Mouse (Mus musculus) kidney, adult 2 months (tissue): ENCODE data around the gene Mtmr3. TPM values are rescaled to one million over a fixed set of nuclear protein-coding genes. Genes with fewer than 3 reads are reported as not detected.
"Not testable (repeated sequence)": the region's sequence is repeated elsewhere in the genome, so short reads cannot be mapped to it uniquely, and the experiment has no call there.

Experiments
- DNase-seq: peaks from one replicate; pipeline ENCODE4 v3.0.0; 2021
- H3K27ac ChIP-seq: fragments of 200-500 bp; 2 replicates; pipeline ENCODE4 v1.5.1; 2012; ENCODE audit warnings: low read depth, low read length, control low read depth, inconsistent platforms; ENCODE audit not compliant: insufficient read depth
- H3K27me3 ChIP-seq: fragments of 200-500 bp; replicated peaks from 2 replicates; pipeline ENCODE4 v1.6.1; 2012; ENCODE audit warnings: mild to moderate bottlenecking, moderate library complexity, low read length, inconsistent platforms; ENCODE audit not compliant: control insufficient read depth, insufficient read depth
- H3K36me3 ChIP-seq: fragments of 200-500 bp; 2 replicates; pipeline ENCODE4 v1.6.1; 2012; ENCODE audit warnings: mild to moderate bottlenecking, moderate library complexity, low read length, inconsistent platforms; ENCODE audit not compliant: control insufficient read depth, insufficient read depth
- H3K4me1 ChIP-seq: fragments of 200-500 bp; 2 replicates; pipeline ENCODE4 v1.6.1; 2011; ENCODE audit warnings: low read length; ENCODE audit not compliant: control insufficient read depth, insufficient read depth
- H3K4me3 ChIP-seq: fragments of 200-500 bp; 2 replicates; pipeline ENCODE4 v1.5.1; 2011; ENCODE audit warnings: mild to moderate bottlenecking, low read depth, low read length, control low read depth; ENCODE audit not compliant: insufficient read depth
- CTCF ChIP-seq: fragments of 200-500 bp; conservative IDR thresholded peaks from 2 replicates; pipeline ENCODE4 v1.5.1; 2011; ENCODE audit warnings: low read depth, mild to moderate bottlenecking, control low read depth, low read length, moderate library complexity, mixed read lengths; ENCODE audit not compliant: insufficient read depth, insufficient read length
- POLR2A ChIP-seq: fragments of 200-500 bp; IDR thresholded peaks from one replicate; pipeline ENCODE4 v1.6.1; 2011; ENCODE audit warnings: low read depth, low read length, control low read depth
- WGBS: fragments of 180-500 bp; shearing (Covaris S2); methylation state at CpG from one replicate; pipeline ENCODE4 v1.1.7; 2018; 5-methylcytosine and 5-hydroxymethylcytosine counted together
- polyA plus RNA-seq: library from polyadenylated mRNA; depleted of rRNA; stranded (reverse); fragments of >200 nt; gene quantifications from 2 replicates; pipeline ENCODE4 v1.2.3, GENCODE M21; 2012

Gene Mtmr3
- polyA plus RNA-seq, 1 experiment = 30.4 TPM

DNA sequence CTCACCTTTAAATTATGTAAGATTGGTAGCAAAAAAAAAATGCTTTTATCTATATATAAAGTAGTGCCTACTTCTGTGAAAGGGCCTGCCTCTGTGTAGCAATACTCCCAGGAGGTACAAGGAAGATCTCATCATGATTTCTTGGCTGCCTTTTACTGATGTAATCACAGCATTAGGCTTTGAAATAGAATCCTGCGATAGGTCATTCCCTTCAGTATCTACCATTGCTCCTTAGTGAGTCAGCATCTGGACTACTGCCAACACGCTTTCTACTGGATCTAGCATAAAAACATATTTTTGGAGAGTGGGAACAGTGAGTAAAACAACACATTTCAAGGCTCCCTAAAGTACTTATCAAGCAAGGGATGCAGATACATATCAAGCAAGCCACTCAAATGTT is 16.0 kb downstream of the Mtmr3 start:
- TF ChIP-seq CTCF = no peak
- no peak for TF ChIP-seq POLR2A
- no peak overlapping the region for H3K27ac ChIP-seq
- no peak overlapping the region for H3K4me3 ChIP-seq
- H3K27me3 ChIP-seq = no peaks in the 10 kb centered on the region
- 28% methylated on average over 2 of the region's 2 CpGs for WGBS
- DNase-seq = peak; percentile 70
- H3K4me1 ChIP-seq = peaks cover 4% of the 10 kb centered on the region; the same call in 1 of the 2 replicates
- no peaks in the 10 kb centered on the region for H3K36me3 ChIP-seq

- Histone ChIP-seq H3K36me3 (no peaks in the 10 kb centered on the region), H3K27me3 (no peaks in the 10 kb centered on the region), H3K4me3 (no peak overlapping the region), H3K4me1 (peaks cover 4% of the 10 kb centered on the region; the same call in 1 of the 2 replicates), H3K27ac (no peak overlapping the region)
- DNase-seq = no peak
- no peak for TF ChIP-seq CTCF
- TF ChIP-seq POLR2A = no peak
- WGBS = 84% methylated on average over 2 of the region's 2 CpGs
These were observed 17.6 kb downstream of the Mtmr3 start for GRCm38 (mm10) chr11:4577079-4577478.

GRCm38 (mm10) chr11:4576090-4576732 is 18.5 kb downstream of the Mtmr3 start:
- not testable (repeated sequence) for H3K4me3 ChIP-seq, H3K27ac ChIP-seq, H3K36me3 ChIP-seq, DNase-seq, H3K4me1 ChIP-seq, H3K27me3 ChIP-seq
- WGBS = 82% methylated on average over 2 of the region's 2 CpGs

DNA sequence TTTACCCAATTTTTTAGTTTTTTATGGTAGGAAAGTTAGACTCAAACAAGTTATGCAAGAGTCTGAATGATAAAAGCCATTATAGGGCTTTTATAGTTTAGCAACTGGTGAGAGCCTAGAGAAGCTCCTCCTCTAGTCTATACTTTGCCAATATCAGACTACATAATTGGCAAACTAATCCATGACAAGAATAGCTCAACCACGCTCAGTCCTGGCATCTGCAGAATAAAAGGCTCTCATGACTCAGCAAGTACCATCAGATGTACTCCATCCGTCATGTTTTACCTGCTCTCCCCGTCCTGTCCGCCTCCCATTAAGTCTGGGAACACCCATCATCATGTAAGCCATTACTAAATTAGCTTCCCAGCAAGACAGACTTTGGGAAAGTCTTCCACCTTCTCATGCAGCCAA is 23.2 kb downstream of the Mtmr3 start:
- 61% methylated on average over 4 of the region's 4 CpGs for WGBS
- no peak for DNase-seq
- no peaks in the 10 kb centered on the region for H3K27me3 ChIP-seq
- no peaks in the 10 kb centered on the region for H3K36me3 ChIP-seq
- peaks cover 4% of the 10 kb centered on the region; the same call in 1 of the 2 replicates for H3K4me1 ChIP-seq
- H3K4me3 ChIP-seq = no peak overlapping the region
- H3K27ac ChIP-seq = no peak overlapping the region
- TF ChIP-seq CTCF (no peak), POLR2A (no peak)

GRCm38 (mm10) chr11:4566333-4566732 is 28.3 kb downstream of the Mtmr3 start:
- H3K27me3 ChIP-seq = no peaks in the 10 kb centered on the region
- no peak overlapping the region for H3K4me3 ChIP-seq
- no peaks in the 10 kb centered on the region for H3K36me3 ChIP-seq
- TF ChIP-seq CTCF (no peak), POLR2A (no peak)
- no peak for DNase-seq
- H3K27ac ChIP-seq = no peak overlapping the region
- WGBS = 94% methylated on average over 6 of the region's 6 CpGs
- no peaks in the 10 kb centered on the region for H3K4me1 ChIP-seq

DNA sequence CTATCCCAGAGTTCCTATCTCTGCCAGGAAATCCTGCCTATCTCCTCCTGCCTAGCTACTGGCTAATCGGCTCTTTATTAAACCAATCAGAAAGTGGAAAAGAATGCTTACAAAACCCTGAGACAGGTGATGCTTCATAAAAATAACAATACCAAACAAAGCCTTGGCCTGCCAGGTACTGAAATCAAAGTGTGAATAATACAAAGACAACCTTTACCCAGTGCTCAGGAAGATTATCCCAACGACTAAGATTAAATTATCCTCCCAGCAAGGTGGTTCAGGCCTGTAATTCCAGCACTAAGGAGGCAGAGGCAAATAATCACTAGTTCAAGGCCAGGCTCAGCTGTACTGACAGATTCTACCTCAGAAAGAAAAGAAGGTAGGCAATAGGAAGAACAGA is 29.1 kb downstream of the Mtmr3 start:
- Histone ChIP-seq H3K4me1 (no peaks in the 10 kb centered on the region), H3K4me3 (no peak overlapping the region), H3K27ac (no peak overlapping the region), H3K36me3 (no peaks in the 10 kb centered on the region), H3K27me3 (no peaks in the 10 kb centered on the region)
- TF ChIP-seq CTCF (no peak), POLR2A (no peak)
- 75% methylated on average over 2 of the region's 2 CpGs for WGBS
- no peak for DNase-seq

- Histone ChIP-seq H3K4me1 (peaks cover 10% of the 10 kb centered on the region; the same call in 1 of the 2 replicates), H3K4me3 (no peak overlapping the region), H3K27me3 (no peaks in the 10 kb centered on the region), H3K27ac (peak overlapping the region; percentile 16; the same call in 1 of the 2 replicates), H3K36me3 (no peaks in the 10 kb centered on the region)
- WGBS = 71% methylated on average over 2 of the region's 2 CpGs
- DNase-seq = peak; percentile 7
- TF ChIP-seq CTCF (no peak), POLR2A (no peak)
These were observed 41.2 kb downstream of the Mtmr3 start for GRCm38 (mm10) chr11:4553274-4554063.
